Mouse (Mus musculus) stomach, embryonic 14.5 days (tissue): ENCODE measurements around the gene Grsf1. TPM values are rescaled to one million over a fixed set of nuclear protein-coding genes. Genes with fewer than 3 reads are reported as not detected.

Experiments used
- ATAC-seq: fragments of 200-750 bp; cut with Nextera tagmentation; 2 replicates; pipeline ENCODE4 v1.8.0; 2017; ENCODE audit warnings: low read depth, moderate TSS enrichment; ENCODE audit not compliant: insufficient number of reproducible peaks, insufficient read depth, low FRiP score
- H3K27ac ChIP-seq: fragments of 300-500 bp; sonication (generic); 2 replicates; pipeline ENCODE4 v1.5.1; 2014; ENCODE audit warnings: mild to moderate bottlenecking, low read length, moderate library complexity, mixed read lengths
- H3K27me3 ChIP-seq: fragments of 300-500 bp; sonication (generic); 2 replicates; pipeline ENCODE4 v1.6.1; 2014; ENCODE audit warnings: low read length, control low read depth, mixed read lengths; ENCODE audit not compliant: control insufficient read depth, insufficient read depth
- H3K36me3 ChIP-seq: fragments of 300-500 bp; sonication (generic); 2 replicates; pipeline ENCODE4 v1.6.1; 2014; ENCODE audit warnings: mild to moderate bottlenecking, control low read depth, low read length, moderate library complexity, mixed read lengths; ENCODE audit not compliant: control insufficient read depth, insufficient read depth
- H3K4me1 ChIP-seq: fragments of 300-500 bp; sonication (generic); 2 replicates; pipeline ENCODE4 v1.6.1; 2014; ENCODE audit warnings: low read length, control low read depth, mixed read lengths; ENCODE audit not compliant: control insufficient read depth, insufficient read depth
- H3K4me2 ChIP-seq: fragments of 300-500 bp; sonication (generic); replicated peaks from 2 replicates; pipeline ENCODE4 v1.6.1; 2014; ENCODE audit warnings: low read depth, low read length, control low read depth
- H3K4me3 ChIP-seq: fragments of 300-500 bp; sonication (generic); 2 replicates; pipeline ENCODE4 v1.5.1; 2014; ENCODE audit warnings: low read depth, low read length, control low read depth
- H3K9ac ChIP-seq: fragments of 300-500 bp; sonication (generic); replicated peaks from 2 replicates; pipeline ENCODE4 v1.6.1; 2014; ENCODE audit warnings: low read depth, mild to moderate bottlenecking, control low read depth, low read length, moderate library complexity, mixed read lengths
- H3K9me3 ChIP-seq: fragments of 300-500 bp; sonication (generic); 2 replicates; pipeline ENCODE4 v1.6.1; 2016; ENCODE audit warnings: low read depth, low read length, control low read depth; ENCODE audit not compliant: control insufficient read depth
- WGBS: fragments of 180-500 bp; shearing (Covaris S2); extraction: QIAGEN DNeasy Blood & Tissue Kit; methylation state at CpG from one replicate; pipeline ENCODE4 v1.1.7; 2014; 5-methylcytosine and 5-hydroxymethylcytosine counted together
- polyA plus RNA-seq: library from polyadenylated mRNA; unstranded; fragments of >200 nt; fragmentation: Nextera tagmentation; extraction: Ambion mirVana; gene quantifications from 2 replicates; pipeline ENCODE4 v1.2.1, GENCODE M21; 2014

Grsf1 gene
- polyA plus RNA-seq, 1 experiment from 2014 or later: 52.7 TPM

- no peaks in the 10 kb centered on the region for H3K27me3 ChIP-seq
- H3K9ac ChIP-seq: no peak overlapping the region
- ATAC-seq: no peak
- H3K4me1 ChIP-seq: no peaks in the 10 kb centered on the region
- H3K4me2 ChIP-seq: no peak overlapping the region
- no peak overlapping the region for H3K27ac ChIP-seq
- WGBS: 19% methylated on average over 3 of the region's 3 CpGs
- no peak overlapping the region for H3K4me3 ChIP-seq
- H3K36me3 ChIP-seq: no peaks in the 10 kb centered on the region
- no peaks in the 10 kb centered on the region for H3K9me3 ChIP-seq
Measured at GRCm38 (mm10) chr5:88684226-88684625, 8.3 kb upstream of the Grsf1 start.

- Histone ChIP-seq H3K27ac (no peak overlapping the region), H3K9me3 (no peaks in the 10 kb centered on the region), H3K9ac (no peak overlapping the region), H3K4me2 (no peak overlapping the region), H3K4me1 (no peaks in the 10 kb centered on the region), H3K36me3 (no peaks in the 10 kb centered on the region), H3K4me3 (no peak overlapping the region), H3K27me3 (no peaks in the 10 kb centered on the region)
- no peak for ATAC-seq
- 85% methylated on average over 9 of the region's 9 CpGs for WGBS
Measured at GRCm38 (mm10) chr5:88683706-88684105, 7.7 kb upstream of the Grsf1 start.

- ATAC-seq: no peak
- Histone ChIP-seq H3K9ac (no peak overlapping the region), H3K27ac (no peak overlapping the region), H3K9me3 (no peaks in the 10 kb centered on the region), H3K4me3 (no peak overlapping the region), H3K4me2 (no peak overlapping the region), H3K36me3 (no peaks in the 10 kb centered on the region), H3K27me3 (no peaks in the 10 kb centered on the region), H3K4me1 (no peaks in the 10 kb centered on the region)
- 87% methylated on average over 6 of the region's 6 CpGs for WGBS
Measured at GRCm38 (mm10) chr5:88680567-88680966, 4.6 kb upstream of the Grsf1 start.

- WGBS: 22% methylated on average over 6 of the region's 6 CpGs
Measured at GRCm38 (mm10) chr5:88679341-88679740, 3.4 kb upstream of the Grsf1 start.

GRCm38 (mm10) chr5:88678929-88679328, 3.0 kb upstream of the Grsf1 start:
- H3K27ac ChIP-seq: no peak overlapping the region
- H3K4me3 ChIP-seq: no peak overlapping the region
- no peak for ATAC-seq
- peaks cover 5% of the 10 kb centered on the region for H3K4me1 ChIP-seq
- H3K36me3 ChIP-seq: no peaks in the 10 kb centered on the region
- no peaks in the 10 kb centered on the region for H3K9me3 ChIP-seq
- H3K27me3 ChIP-seq: no peaks in the 10 kb centered on the region
- WGBS: 40% methylated on average over 7 of the region's 7 CpGs
- H3K4me2 ChIP-seq: no peak overlapping the region
- H3K9ac ChIP-seq: no peak overlapping the region

More at GRCm38 (mm10) chr5:88679341-88679740, 3.4 kb upstream of the Grsf1 start:
- H3K36me3 ChIP-seq: no peaks in the 10 kb centered on the region
- H3K9me3 ChIP-seq: no peaks in the 10 kb centered on the region
- no peak overlapping the region for H3K4me2 ChIP-seq
- no peak overlapping the region for H3K4me3 ChIP-seq
- no peak for ATAC-seq
- peaks cover 3% of the 10 kb centered on the region for H3K4me1 ChIP-seq
- H3K27ac ChIP-seq: no peak overlapping the region
- no peaks in the 10 kb centered on the region for H3K27me3 ChIP-seq
- H3K9ac ChIP-seq: no peak overlapping the region

- Histone ChIP-seq H3K4me3 (peak overlapping the region; percentile 95), H3K36me3 (peaks cover 11% of the 10 kb centered on the region), H3K9me3 (no peaks in the 10 kb centered on the region), H3K4me1 (peaks cover 11% of the 10 kb centered on the region), H3K4me2 (peak overlapping the region; percentile 65), H3K9ac (peak overlapping the region; percentile 94), H3K27ac (peak overlapping the region; percentile 98), H3K27me3 (no peaks in the 10 kb centered on the region)
- ATAC-seq: peak; percentile 42
- WGBS: under 1% methylated on average over 43 of the region's 47 CpGs
Measured at GRCm38 (mm10) chr5:88674703-88675442, 1.1 kb downstream of the Grsf1 start.

GRCm38 (mm10) chr5:88663875-88664274, 12.1 kb downstream of the Grsf1 start:
- WGBS: 90% methylated on average over 5 of the region's 5 CpGs
- peaks cover 72% of the 10 kb centered on the region for H3K36me3 ChIP-seq

GRCm38 (mm10) chr5:88663151-88663550, 12.8 kb downstream of the Grsf1 start:
- Histone ChIP-seq H3K4me1 (no peaks in the 10 kb centered on the region), H3K9me3 (no peaks in the 10 kb centered on the region), H3K9ac (no peak overlapping the region), H3K4me3 (no peak overlapping the region), H3K4me2 (no peak overlapping the region), H3K27me3 (no peaks in the 10 kb centered on the region), H3K36me3 (peaks cover 73% of the 10 kb centered on the region), H3K27ac (no peak overlapping the region)
- ATAC-seq: no peak
- 93% methylated on average over 3 of the region's 3 CpGs for WGBS

More at GRCm38 (mm10) chr5:88663875-88664274, 12.1 kb downstream of the Grsf1 start:
- H3K4me3 ChIP-seq: no peak overlapping the region
- no peaks in the 10 kb centered on the region for H3K27me3 ChIP-seq
- no peak overlapping the region for H3K9ac ChIP-seq
- no peak overlapping the region for H3K4me2 ChIP-seq
- no peaks in the 10 kb centered on the region for H3K4me1 ChIP-seq
- no peak overlapping the region for H3K27ac ChIP-seq
- H3K9me3 ChIP-seq: no peaks in the 10 kb centered on the region
- ATAC-seq: no peak

- H3K27me3 ChIP-seq: no peaks in the 10 kb centered on the region
- H3K9me3 ChIP-seq: no peaks in the 10 kb centered on the region
- no peak overlapping the region for H3K27ac ChIP-seq
- H3K36me3 ChIP-seq: peaks cover 37% of the 10 kb centered on the region
- no peak overlapping the region for H3K4me3 ChIP-seq
- H3K9ac ChIP-seq: no peak overlapping the region
- H3K4me2 ChIP-seq: no peak overlapping the region
- WGBS: 96% methylated on average over 1 of the region's 1 CpGs
- no peak for ATAC-seq
- H3K4me1 ChIP-seq: no peaks in the 10 kb centered on the region
Measured at GRCm38 (mm10) chr5:88657868-88658267, 18.1 kb downstream of the Grsf1 start.
